Mouse (Mus musculus) lung, adult 18-20 months (tissue): ENCODE data around the gene Epb41l2.

Experiments
- DNase-seq, 2 experiments: peaks; one replicate each; pipeline ENCODE4 v3.0.0; 2022; ENCODE audit warnings: mixed read lengths in 2 of 2

Epb41l2 gene

DNA sequence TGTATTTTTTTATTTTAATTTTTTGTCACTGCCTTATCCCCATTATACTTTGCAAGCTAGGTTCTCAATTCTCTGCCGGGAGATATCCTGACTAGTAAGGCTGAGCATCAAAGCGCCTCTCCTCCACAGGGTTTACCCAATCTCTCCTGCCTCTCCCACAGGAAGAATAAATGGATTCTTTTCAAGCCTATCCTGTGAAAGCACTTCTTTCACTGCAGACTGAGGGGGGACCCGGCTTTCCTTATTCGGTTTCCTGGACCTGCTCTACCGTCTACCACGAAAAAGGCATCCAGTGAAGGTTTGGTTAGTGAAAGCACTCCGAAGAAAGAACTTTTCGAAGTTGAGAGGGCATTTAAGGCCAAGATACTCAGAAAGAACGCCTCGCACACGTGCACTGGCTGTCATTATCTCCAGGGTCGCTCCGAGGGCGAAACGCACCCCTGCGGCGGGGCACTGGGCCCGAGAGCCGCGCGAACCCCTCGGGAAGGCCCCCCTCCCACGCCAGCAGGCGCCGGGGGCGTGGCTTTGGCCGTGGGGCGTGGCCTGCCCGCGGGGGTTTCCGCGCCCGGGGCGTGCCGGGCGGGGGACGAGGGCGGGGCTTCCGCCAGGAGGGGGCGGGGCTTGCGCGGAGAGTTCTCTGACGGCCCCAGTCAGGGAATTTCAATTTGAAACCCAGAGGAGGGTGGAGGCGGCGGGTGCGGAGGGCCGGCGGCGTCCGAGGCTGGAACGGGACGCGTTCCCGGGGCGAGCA is at the start of gene Epb41l2:
Gene Epb41l2, plus strand, starts transcription at position 591 of the 751 bp plus-strand sequence.
- DNase-seq = peak; percentile 92 to 94

DNA sequence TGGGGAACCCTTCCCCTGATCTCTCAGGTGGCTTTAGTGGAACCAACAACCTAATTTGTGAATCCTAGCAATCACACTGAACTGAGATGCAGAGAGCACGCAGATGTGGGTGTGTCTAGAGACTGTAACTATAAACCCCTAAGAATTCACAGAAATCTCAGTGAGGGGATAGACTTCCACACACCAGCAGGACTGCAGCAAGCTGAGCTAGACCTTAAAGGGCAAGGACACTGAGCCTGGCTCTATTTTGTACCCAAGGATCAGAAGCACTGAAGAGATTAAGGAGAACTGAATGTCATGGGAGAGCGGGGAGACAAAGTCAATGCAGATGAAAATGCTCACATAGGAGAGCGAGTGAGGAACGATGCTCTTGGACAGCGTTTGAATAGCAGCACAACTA is 49.6 kb upstream of the Epb41l2 start:
- DNase-seq = no peak

DNA sequence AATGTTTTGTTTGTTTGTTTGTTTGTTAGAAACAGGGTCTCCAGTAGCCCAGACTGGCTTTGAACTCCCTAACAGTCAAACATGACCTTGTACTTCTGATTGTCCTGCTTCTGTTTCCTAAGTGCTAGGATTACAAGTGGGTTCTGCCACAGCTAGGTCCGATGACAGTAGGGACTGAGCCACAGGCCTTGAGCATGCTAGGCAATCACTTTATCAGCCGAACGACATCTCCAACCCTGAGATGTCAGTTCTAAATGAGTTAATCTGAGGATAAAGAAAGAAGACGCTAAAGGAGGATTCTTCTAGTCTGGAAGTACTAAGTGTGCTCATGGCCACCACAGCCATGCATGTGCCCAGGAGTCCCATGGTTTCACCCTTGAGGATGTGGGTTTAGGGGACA is 48.9 kb upstream of the Epb41l2 start:
- DNase-seq = no peak

DNA sequence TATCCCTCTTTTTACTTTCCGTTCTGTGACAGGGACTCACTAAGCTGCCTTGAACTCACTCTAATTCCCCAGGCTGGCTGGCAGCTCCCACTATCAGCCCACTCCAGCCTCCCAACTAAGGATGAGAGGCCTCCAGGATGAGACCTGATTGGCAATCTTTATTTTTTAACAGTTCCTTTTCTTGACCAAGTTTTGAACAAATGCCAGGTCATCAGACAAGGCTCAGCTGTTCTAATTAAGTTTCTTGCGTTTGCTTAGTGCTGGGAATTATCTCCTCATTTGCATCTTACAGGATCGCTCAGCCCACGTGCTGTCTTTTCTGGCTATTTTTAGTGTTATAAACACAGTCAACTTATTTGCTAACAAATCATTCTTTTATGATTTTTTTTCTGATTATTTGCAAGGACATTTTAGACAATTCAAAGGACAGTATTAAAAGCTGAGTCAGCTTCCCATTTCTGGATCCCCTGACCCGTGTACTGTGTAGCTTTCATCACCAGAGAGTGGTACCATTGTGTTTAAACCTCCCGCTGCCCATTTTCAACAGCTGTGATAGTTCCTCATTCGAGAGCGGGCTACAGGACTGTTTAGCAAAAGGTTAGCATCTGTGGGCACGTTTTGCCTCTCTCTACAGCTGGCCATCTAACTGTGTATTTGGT is 47.9 kb upstream of the Epb41l2 start:
- no peak for DNase-seq

GRCm38 (mm10) chr10:25313856-25314584 is 45.6 kb upstream of the Epb41l2 start:
- DNase-seq = no peak

DNA sequence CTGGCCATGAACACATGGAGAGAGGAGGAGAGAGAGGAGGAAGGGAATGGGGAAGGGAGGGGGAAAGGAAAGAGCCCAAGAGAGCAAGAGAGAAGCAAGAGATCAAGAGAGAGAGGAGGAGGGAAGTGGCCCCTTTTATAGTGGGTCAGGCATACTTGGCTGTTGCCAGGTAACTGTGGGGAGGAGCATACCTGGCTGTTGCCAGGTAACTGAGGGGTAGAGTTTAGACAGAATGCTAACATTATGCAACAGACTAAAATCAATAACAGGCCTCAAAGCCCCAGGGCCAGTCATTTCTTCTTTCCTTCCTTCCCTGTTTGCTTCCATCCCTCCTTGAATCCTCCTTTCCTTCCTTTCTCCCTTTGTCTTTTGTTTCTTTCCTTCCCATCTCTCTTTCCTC is 41.9 kb upstream of the Epb41l2 start:
- DNase-seq = peak; percentile 39 to 58

GRCm38 (mm10) chr10:25318405-25318804 is 41.2 kb upstream of the Epb41l2 start:
- DNase-seq = no peak

GRCm38 (mm10) chr10:25319531-25319930 is 40.1 kb upstream of the Epb41l2 start:
- DNase-seq = no peak

DNA sequence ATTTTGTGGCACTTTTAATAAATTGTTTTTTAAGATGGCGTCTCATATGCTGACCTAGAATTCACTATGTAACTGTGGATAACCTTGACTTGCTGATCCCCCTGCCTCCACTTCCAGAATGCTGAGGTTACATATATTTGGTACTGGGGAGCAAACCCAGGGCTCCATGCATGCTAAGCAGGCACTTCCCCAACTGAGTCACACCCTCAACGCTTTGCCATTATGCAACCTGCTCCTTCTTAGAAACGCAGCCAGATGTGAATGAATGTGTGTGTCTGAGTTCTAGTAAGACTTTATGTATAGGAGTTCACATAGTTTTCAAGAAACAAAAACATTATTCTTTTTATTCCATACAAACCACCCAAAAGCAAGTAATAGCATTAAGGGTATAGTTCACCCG is 38.4 kb upstream of the Epb41l2 start:
- no peak for DNase-seq

GRCm38 (mm10) chr10:25325690-25326089 is 33.9 kb upstream of the Epb41l2 start:
- DNase-seq = peak; percentile 24 to 50

- DNase-seq = no peak
Measured at GRCm38 (mm10) chr10:25327511-25327910, 32.1 kb upstream of the Epb41l2 start.

- no peak for DNase-seq
Measured at GRCm38 (mm10) chr10:25330094-25330493, 29.5 kb upstream of the Epb41l2 start.

GRCm38 (mm10) chr10:25331321-25332049 is 28.1 kb upstream of the Epb41l2 start:
- DNase-seq = peak in 1 of 2 experiments; percentile 33

- no peak for DNase-seq
Measured at GRCm38 (mm10) chr10:25333390-25334079, 26.1 kb upstream of the Epb41l2 start.

- DNase-seq = no peak
Measured at GRCm38 (mm10) chr10:25340675-25341074, 18.9 kb upstream of the Epb41l2 start.

GRCm38 (mm10) chr10:25342801-25343200 is 16.8 kb upstream of the Epb41l2 start:
- DNase-seq = no peak

DNA sequence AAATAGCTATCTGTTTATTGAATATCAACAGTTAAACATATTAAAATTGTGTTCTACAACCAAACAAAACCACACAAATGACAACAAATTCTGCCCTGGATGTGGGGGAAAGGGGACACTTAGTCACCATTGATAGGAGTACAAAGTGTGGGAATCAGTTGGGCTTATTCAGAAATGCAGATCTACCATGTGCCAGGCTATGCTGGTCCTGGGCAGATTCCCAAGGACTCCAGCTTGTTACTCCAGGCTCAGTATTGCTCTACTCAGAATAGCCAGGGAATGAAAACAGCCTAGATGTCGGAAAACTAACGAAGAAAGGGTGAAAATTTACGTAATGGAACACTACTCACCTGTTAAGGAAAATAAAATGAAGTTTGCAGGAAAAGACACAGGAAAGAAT is 5.7 kb upstream of the Epb41l2 start:
- no peak for DNase-seq

GRCm38 (mm10) chr10:25354390-25354789 is 5.2 kb upstream of the Epb41l2 start:
- DNase-seq = no peak

DNA sequence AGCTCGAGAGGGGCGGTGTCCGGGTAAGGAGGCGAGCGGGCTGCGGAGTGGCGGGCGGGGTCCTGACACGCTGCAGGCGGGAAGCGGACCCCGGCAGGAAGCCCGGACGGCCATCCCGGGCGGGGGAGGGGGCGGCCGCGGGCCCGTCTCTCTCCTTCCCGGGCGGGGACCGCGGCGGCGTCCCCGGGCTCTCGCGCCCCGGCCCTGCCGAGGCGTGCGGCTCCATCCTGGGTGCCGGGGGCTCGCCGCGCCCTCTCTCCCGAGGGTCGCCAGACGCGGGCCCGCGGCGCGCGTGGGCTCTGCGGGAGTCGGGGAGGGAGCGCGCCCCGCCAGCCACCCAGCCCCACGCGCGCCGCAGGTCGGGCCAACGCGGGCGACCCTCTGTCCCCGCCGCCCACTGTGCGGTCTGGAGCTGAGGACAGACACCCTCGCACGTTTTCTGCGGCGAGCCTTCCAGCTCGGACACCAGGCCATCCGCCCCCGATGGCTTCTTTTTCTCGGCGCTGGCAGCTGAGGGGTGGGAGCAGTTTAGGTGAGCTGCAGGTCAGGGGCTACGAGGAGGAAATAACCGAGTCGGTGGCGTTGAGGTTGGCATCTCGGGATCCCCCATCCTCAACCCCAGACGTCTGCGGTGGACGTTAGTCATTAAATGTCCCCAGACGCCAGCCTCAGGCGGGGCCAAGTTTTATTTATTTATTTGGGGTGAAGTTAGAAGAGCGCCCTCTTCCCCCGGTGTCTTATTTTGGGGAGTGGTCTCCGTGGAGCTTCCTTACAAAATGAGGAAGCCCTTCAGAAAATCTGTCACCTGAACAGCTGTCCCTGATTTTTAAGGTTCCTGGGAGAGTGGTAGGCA is 587 bp downstream of the Epb41l2 start:
- DNase-seq = peak; percentile 21 to 28

DNA sequence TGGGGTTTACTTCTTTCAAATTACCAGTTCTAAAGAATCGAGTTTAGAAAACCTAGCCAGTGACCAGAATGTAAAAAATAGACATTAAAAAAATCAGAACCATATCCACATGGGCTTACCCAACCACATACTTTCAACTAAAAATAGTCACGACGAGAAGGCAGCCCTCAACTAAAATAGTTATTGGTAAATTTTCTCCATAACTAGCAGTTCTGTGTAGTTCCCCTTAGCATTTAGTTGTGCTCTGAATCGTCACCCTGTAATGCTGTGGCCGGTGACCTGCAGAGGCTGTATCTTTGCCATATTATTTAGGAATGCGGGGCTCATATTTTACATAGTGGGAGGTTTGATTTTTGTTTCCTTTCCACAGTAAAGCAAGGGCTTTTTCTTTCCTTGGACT is 2.6 kb downstream of the Epb41l2 start:
- DNase-seq = no peak

GRCm38 (mm10) chr10:25365158-25365557 is 5.6 kb downstream of the Epb41l2 start:
- no peak for DNase-seq
